Mouse (Mus musculus) layer of hippocampus, adult 8-10 months (tissue): ENCODE data around the gene Lin28a. TPM values are rescaled to one million over a fixed set of nuclear protein-coding genes. Genes with fewer than 3 reads are reported as not detected.
"Not testable (repeated sequence)": the region's sequence is repeated elsewhere in the genome, so short reads cannot be mapped to it uniquely, and the experiment has no call there.

Experiments
- DNase-seq, 2 experiments: peaks; one replicate each; pipeline ENCODE4 v3.0.0; 2022; ENCODE audit warnings: low spot score in 2 of 2
- total RNA-seq, 4 experiments: library from RNA; stranded (reverse); gene quantifications; 2 replicates each; pipeline ENCODE4 v1.2.4; 2022

The Lin28a gene
- total RNA-seq, 4 experiments from 2014 or later: not detected

- no peak for DNase-seq
Observed at GRCm38 (mm10) chr4:134019210-134019609, 569 bp upstream of the Lin28a start.

- no peak for DNase-seq
Observed at GRCm38 (mm10) chr4:134018038-134018778, 433 bp downstream of the Lin28a start.

GRCm38 (mm10) chr4:134017201-134017865 lies 1.3 kb downstream of the Lin28a start:
- no peak for DNase-seq

GRCm38 (mm10) chr4:134016767-134017166 lies 1.9 kb downstream of the Lin28a start:
- no peak for DNase-seq

GRCm38 (mm10) chr4:134016208-134016607 lies 2.4 kb downstream of the Lin28a start:
- no peak for DNase-seq

- no peak for DNase-seq
Observed at GRCm38 (mm10) chr4:134012858-134013528, 5.6 kb downstream of the Lin28a start.

- DNase-seq: no peak
Observed at GRCm38 (mm10) chr4:134011450-134012414, 6.9 kb downstream of the Lin28a start.

GRCm38 (mm10) chr4:134009709-134010108 lies 8.9 kb downstream of the Lin28a start:
- no peak for DNase-seq

GRCm38 (mm10) chr4:134006845-134007244 lies 11.8 kb downstream of the Lin28a start:
- no peak for DNase-seq

GRCm38 (mm10) chr4:134005581-134006358 lies 12.9 kb downstream of the Lin28a start:
- DNase-seq: no peak

- DNase-seq: no peak
Observed at GRCm38 (mm10) chr4:134002903-134003302, 15.7 kb downstream of the Lin28a start.

- DNase-seq: no peak
Observed at GRCm38 (mm10) chr4:134002246-134002645, 16.4 kb downstream of the Lin28a start.

- no peak for DNase-seq
Observed at GRCm38 (mm10) chr4:134001710-134002109, 16.9 kb downstream of the Lin28a start.

GRCm38 (mm10) chr4:134000466-134001438 lies 17.9 kb downstream of the Lin28a start, which contains the start of gene Dhdds:
TSS of gene Dhdds (minus strand) at chr4:134000918.
- DNase-seq: peak; percentile 94 to 95

GRCm38 (mm10) chr4:133994697-133995096 lies 23.9 kb downstream of the Lin28a start:
- DNase-seq: no peak

GRCm38 (mm10) chr4:133991087-133991660 lies 27.5 kb downstream of the Lin28a start:
- no peak for DNase-seq

GRCm38 (mm10) chr4:133990035-133990434 lies 28.6 kb downstream of the Lin28a start:
- DNase-seq: no peak

GRCm38 (mm10) chr4:133988289-133988688 lies 30.4 kb downstream of the Lin28a start:
- not testable (repeated sequence) for DNase-seq

GRCm38 (mm10) chr4:133982936-133983335 lies 35.7 kb downstream of the Lin28a start:
- DNase-seq: no peak
